Mouse (Mus musculus): ENCODE results near the gene Ndufs8. TPM values are rescaled to one million over a fixed set of nuclear protein-coding genes. Genes with fewer than 3 reads are reported as not detected.

Ndufs8 gene
- polyA plus RNA-seq, 1 experiment = 142 TPM

GRCm38 (mm10) chr19:3935032-3935895, 22.7 kb upstream of the Ndufs8 start, which contains the start of gene Unc93b1:
TSS of gene Unc93b1 (plus strand) at chr19:3935186.
- Histone ChIP-seq H3K4me1 (peaks cover 38% of the 10 kb centered on the region), H3K27me3 (replicated peaks) (peaks cover 18% of the 10 kb centered on the region), H3K9me3 (no peaks in the 10 kb centered on the region), H3K4me3 (replicated peaks) (peak within 1 kb of the TSS; percentile 95), H3K36me3 (replicated peaks; ENCODE audit: low read length) (no peaks in the 10 kb centered on the region)
- TF ChIP-seq FLI1 (IDR thresholded peaks at IDR 0.05; ENCODE audit: low read length) (no peak), GATA1 (IDR thresholded peaks at IDR 0.05; ENCODE audit: borderline replicate concordance, low read length) (no peak)

- peaks cover 34% of the 10 kb centered on the region for H3K27me3 ChIP-seq (replicated peaks)
- peaks cover 56% of the 10 kb centered on the region for H3K4me1 ChIP-seq
- TF ChIP-seq GATA1 (IDR thresholded peaks at IDR 0.05; ENCODE audit: borderline replicate concordance, low read length) = no peak
- TF ChIP-seq FLI1 (IDR thresholded peaks at IDR 0.05; ENCODE audit: low read length) = no peak
- no peaks in the 10 kb centered on the region for H3K36me3 ChIP-seq (replicated peaks; ENCODE audit: low read length)
- H3K9me3 ChIP-seq = 0 out of 2 replicates have a peak, but pooled peaks cover 3% of the 10 kb centered on the region
- no peak overlapping the region for H3K4me3 ChIP-seq (replicated peaks)
Observed at GRCm38 (mm10) chr19:3931716-3932115, 19.1 kb upstream of the Ndufs8 start.

GRCm38 (mm10) chr19:3930262-3931057, 17.9 kb upstream of the Ndufs8 start:
- H3K27me3 ChIP-seq (replicated peaks) = peaks cover 38% of the 10 kb centered on the region

GRCm38 (mm10) chr19:3929211-3929941, 16.8 kb upstream of the Ndufs8 start, which contains the start of gene Aldh3b1:
TSS of gene Aldh3b1 (minus strand) at chr19:3929808.
- Histone ChIP-seq H3K4me3 (replicated peaks) (peak within 1 kb of the TSS; percentile 78), H3K4me1 (peaks cover 54% of the 10 kb centered on the region), H3K9me3 (0 out of 2 replicates have a peak, but pooled peaks cover 3% of the 10 kb centered on the region), H3K36me3 (replicated peaks; ENCODE audit: low read length) (no peaks in the 10 kb centered on the region), H3K27me3 (replicated peaks) (peaks cover 39% of the 10 kb centered on the region)
- no peak for TF ChIP-seq GATA1 (IDR thresholded peaks at IDR 0.05; ENCODE audit: borderline replicate concordance, low read length)
- no peak for TF ChIP-seq FLI1 (IDR thresholded peaks at IDR 0.05; ENCODE audit: low read length)

More at GRCm38 (mm10) chr19:3930262-3931057, 17.9 kb upstream of the Ndufs8 start:
- Histone ChIP-seq H3K4me1 (peaks cover 54% of the 10 kb centered on the region), H3K4me3 (replicated peaks) (no peak overlapping the region), H3K36me3 (replicated peaks; ENCODE audit: low read length) (no peaks in the 10 kb centered on the region), H3K9me3 (0 out of 2 replicates have a peak, but pooled peaks cover 3% of the 10 kb centered on the region)
- no peak for TF ChIP-seq GATA1 (IDR thresholded peaks at IDR 0.05; ENCODE audit: borderline replicate concordance, low read length)
- TF ChIP-seq FLI1 (IDR thresholded peaks at IDR 0.05; ENCODE audit: low read length) = no peak

- peaks cover 54% of the 10 kb centered on the region for H3K4me1 ChIP-seq
- peak overlapping the region; percentile 78 for H3K4me3 ChIP-seq (replicated peaks)
- H3K9me3 ChIP-seq = 0 out of 2 replicates have a peak, but pooled peaks cover 3% of the 10 kb centered on the region
- TF ChIP-seq FLI1 (IDR thresholded peaks at IDR 0.05; ENCODE audit: low read length) (no peak), GATA1 (IDR thresholded peaks at IDR 0.05; ENCODE audit: borderline replicate concordance, low read length) (no peak)
- H3K36me3 ChIP-seq (replicated peaks; ENCODE audit: low read length) = no peaks in the 10 kb centered on the region
- H3K27me3 ChIP-seq (replicated peaks) = peaks cover 38% of the 10 kb centered on the region
Observed at GRCm38 (mm10) chr19:3928779-3929178, 16.2 kb upstream of the Ndufs8 start.

GRCm38 (mm10) chr19:3927989-3928388, 15.4 kb upstream of the Ndufs8 start:
- Histone ChIP-seq H3K9me3 (0 out of 2 replicates have a peak, but pooled peaks cover 3% of the 10 kb centered on the region), H3K4me3 (replicated peaks) (no peak overlapping the region), H3K27me3 (replicated peaks) (peaks cover 40% of the 10 kb centered on the region), H3K36me3 (replicated peaks; ENCODE audit: low read length) (no peaks in the 10 kb centered on the region), H3K4me1 (peaks cover 56% of the 10 kb centered on the region)
- no peak for TF ChIP-seq FLI1 (IDR thresholded peaks at IDR 0.05; ENCODE audit: low read length)
- no peak for TF ChIP-seq GATA1 (IDR thresholded peaks at IDR 0.05; ENCODE audit: borderline replicate concordance, low read length)

GRCm38 (mm10) chr19:3926685-3927084, 14.1 kb upstream of the Ndufs8 start:
- Histone ChIP-seq H3K4me1 (peaks cover 61% of the 10 kb centered on the region), H3K9me3 (0 out of 2 replicates have a peak, but pooled peaks cover 3% of the 10 kb centered on the region), H3K27me3 (replicated peaks) (peaks cover 38% of the 10 kb centered on the region), H3K4me3 (replicated peaks) (no peak overlapping the region), H3K36me3 (replicated peaks; ENCODE audit: low read length) (no peaks in the 10 kb centered on the region)
- TF ChIP-seq GATA1 (IDR thresholded peaks at IDR 0.05; ENCODE audit: borderline replicate concordance, low read length) = no peak
- TF ChIP-seq FLI1 (IDR thresholded peaks at IDR 0.05; ENCODE audit: low read length) = no peak

- no peak for TF ChIP-seq GATA1 (IDR thresholded peaks at IDR 0.05; ENCODE audit: borderline replicate concordance, low read length)
- TF ChIP-seq FLI1 (IDR thresholded peaks at IDR 0.05; ENCODE audit: low read length) = no peak
- Histone ChIP-seq H3K27me3 (replicated peaks) (peaks cover 38% of the 10 kb centered on the region), H3K4me3 (replicated peaks) (peak overlapping the region; percentile 42), H3K9me3 (0 out of 2 replicates have a peak, but pooled peaks cover 3% of the 10 kb centered on the region), H3K36me3 (replicated peaks; ENCODE audit: low read length) (no peaks in the 10 kb centered on the region), H3K4me1 (peaks cover 60% of the 10 kb centered on the region)
Observed at GRCm38 (mm10) chr19:3926279-3926678, 13.7 kb upstream of the Ndufs8 start.

- Histone ChIP-seq H3K4me3 (replicated peaks) (no peak overlapping the region), H3K27me3 (replicated peaks) (peaks cover 39% of the 10 kb centered on the region), H3K36me3 (replicated peaks; ENCODE audit: low read length) (no peaks in the 10 kb centered on the region), H3K4me1 (peaks cover 65% of the 10 kb centered on the region), H3K9me3 (0 out of 2 replicates have a peak, but pooled peaks cover 3% of the 10 kb centered on the region)
- no peak for TF ChIP-seq GATA1 (IDR thresholded peaks at IDR 0.05; ENCODE audit: borderline replicate concordance, low read length)
- no peak for TF ChIP-seq FLI1 (IDR thresholded peaks at IDR 0.05; ENCODE audit: low read length)
Observed at GRCm38 (mm10) chr19:3925859-3926258, 13.3 kb upstream of the Ndufs8 start.

Data from megakaryocyte, embryonic 14.5 days (primary cell).